Mouse (Mus musculus) spleen, postnatal 36 days (tissue): ENCODE measurements at regions not wholly inside any gene's neighbourhood (a gene's known extent, or its start where the extent isn't known, plus 50 kb on each side); places are given as distances from the start of the nearest gene placed in this dataset.
"Not testable (repeated sequence)": the region's sequence is repeated elsewhere in the genome, so short reads cannot be mapped to it uniquely, and the experiment has no call there.

Source experiments
- DNase-seq, 2 experiments: peaks; one replicate each; pipeline ENCODE4 v3.0.0; 2022; ENCODE audit warnings: low spot score in 2 of 2, mixed read lengths in 1 of 2

- no peak for DNase-seq
These were observed 706.4 kb upstream of the Rag2 start for GRCm38 (mm10) chr2:100918122-100918521.

- no peak for DNase-seq
These were observed 704.8 kb upstream of the Rag2 start for GRCm38 (mm10) chr2:100919537-100920212.

GRCm38 (mm10) chr2:100948632-100949031 lies 675.9 kb upstream of the Rag2 start:
- not testable (repeated sequence) for DNase-seq

- DNase-seq: no peak
These were observed 665.1 kb upstream of the Rag2 start for GRCm38 (mm10) chr2:100959412-100959811.

GRCm38 (mm10) chr2:100964584-100964983 lies 659.9 kb upstream of the Rag2 start:
- no peak for DNase-seq

GRCm38 (mm10) chr2:100977202-100977601 lies 647.3 kb upstream of the Rag2 start:
- DNase-seq: no peak

GRCm38 (mm10) chr2:100982362-100982761 lies 642.2 kb upstream of the Rag2 start:
- DNase-seq: no peak

- DNase-seq: no peak
These were observed 609.2 kb upstream of the Rag2 start for GRCm38 (mm10) chr2:101015353-101015752.

- no peak for DNase-seq
These were observed 605.1 kb upstream of the Rag2 start for GRCm38 (mm10) chr2:101019384-101019783.

GRCm38 (mm10) chr2:101021515-101021914 lies 603.0 kb upstream of the Rag2 start:
- DNase-seq: no peak

GRCm38 (mm10) chr2:101043050-101043449 lies 581.5 kb upstream of the Rag2 start:
- no peak for DNase-seq

GRCm38 (mm10) chr2:101062939-101063338 lies 561.6 kb upstream of the Rag2 start:
- no peak for DNase-seq

- DNase-seq: no peak
These were observed 549.5 kb upstream of the Rag2 start for GRCm38 (mm10) chr2:101074990-101075389.

- DNase-seq: no peak
These were observed 544.3 kb upstream of the Rag2 start for GRCm38 (mm10) chr2:101080231-101080630.

- no peak for DNase-seq
These were observed 540.7 kb upstream of the Rag2 start for GRCm38 (mm10) chr2:101083813-101084212.

GRCm38 (mm10) chr2:101084648-101085047 lies 539.9 kb upstream of the Rag2 start:
- DNase-seq: no peak

GRCm38 (mm10) chr2:101107183-101107872 lies 517.2 kb upstream of the Rag2 start:
- no peak for DNase-seq

GRCm38 (mm10) chr2:101136867-101137266 lies 487.7 kb upstream of the Rag2 start:
- DNase-seq: no peak

- no peak for DNase-seq
These were observed 484.6 kb upstream of the Rag2 start for GRCm38 (mm10) chr2:101139931-101140330.

GRCm38 (mm10) chr2:101156755-101157271 lies 467.7 kb upstream of the Rag2 start:
- no peak for DNase-seq

- no peak for DNase-seq
These were observed 465.2 kb upstream of the Rag2 start for GRCm38 (mm10) chr2:101159276-101159675.

GRCm38 (mm10) chr2:101165942-101166341 lies 458.6 kb upstream of the Rag2 start:
- DNase-seq: no peak

- DNase-seq: peak in 1 of 2 experiments; percentile 3
These were observed 451.7 kb upstream of the Rag2 start for GRCm38 (mm10) chr2:101172806-101173205.
